8 mouse cellular contexts compared by ENCODE assay signal in genomic region chr12:65072911-65073610, GRCm38 (mm10). TPM values are rescaled to one million over a fixed set of nuclear protein-coding genes. Genes with fewer than 3 reads are reported as not detected.
DNase-seq lines count a peak whose midpoint lies in the region; ATAC-seq and TF ChIP-seq lines count a peak whose summit lies in the region.

No protein-coding gene starts in this region.

- no peaks in the 10 kb centered on the region for H3K27me3 ChIP-seq in hindbrain, embryonic 15.5 days
- H3K27me3 ChIP-seq in midbrain, postnatal 0 days (ENCODE audit: insufficient read depth, low read length) = no peaks in the 10 kb centered on the region

- peak overlapping the region; percentile 88 for H3K4me2 ChIP-seq in hindbrain, embryonic 15.5 days
- peak overlapping the region; percentile 83 for H3K4me2 ChIP-seq in midbrain, postnatal 0 days (ENCODE audit: low read depth, low read length, poor library complexity, severe bottlenecking)

- peak overlapping the region; percentile 78 for H3K4me3 ChIP-seq in layer of hippocampus, adult 2 months
- H3K4me3 ChIP-seq in hindbrain, embryonic 15.5 days = peak overlapping the region; percentile 92
- peak overlapping the region; percentile 68 for H3K4me3 ChIP-seq in midbrain, postnatal 0 days (ENCODE audit: low read depth, low read length)

- peak overlapping the region; percentile 99 for H3K27ac ChIP-seq in layer of hippocampus, adult 2 months
- H3K27ac ChIP-seq in hindbrain, embryonic 15.5 days (replicated peaks) = peak overlapping the region; percentile 98
- H3K27ac ChIP-seq in midbrain, postnatal 0 days (ENCODE audit: low read depth, low read length) = peak overlapping the region; percentile 90

- WGBS in hindbrain, embryonic 15.5 days = 4% methylated on average over 21 of the region's 21 CpGs
- WGBS in midbrain, postnatal 0 days = 2% methylated on average over 21 of the region's 21 CpGs

- peaks cover 34% of the 10 kb centered on the region for H3K4me1 ChIP-seq in hindbrain, embryonic 15.5 days (replicated peaks)
- H3K4me1 ChIP-seq in midbrain, postnatal 0 days (ENCODE audit: insufficient read depth, low read length) = peaks cover 12% of the 10 kb centered on the region

- no peaks in the 10 kb centered on the region for H3K9me3 ChIP-seq in hindbrain, embryonic 15.5 days
- H3K9me3 ChIP-seq in midbrain, postnatal 0 days (ENCODE audit: low read length) = no peaks in the 10 kb centered on the region

- ATAC-seq in activated CD4-positive, CD25-positive, alpha-beta regulatory T cell, adult 4 months = peak; percentile 3
- peak; percentile 55 for ATAC-seq in hindbrain, embryonic 15.5 days (ENCODE audit: low FRiP score, low read depth)
- peak; percentile 71 for ATAC-seq in midbrain, postnatal 0 days (ENCODE audit: low FRiP score)

- H3K9ac ChIP-seq in hindbrain, embryonic 15.5 days = peak overlapping the region; percentile 90
- H3K9ac ChIP-seq in midbrain, postnatal 0 days (replicated peaks; ENCODE audit: low read length, poor library complexity, severe bottlenecking) = peak overlapping the region; percentile 86

- no peak for DNase-seq in layer of hippocampus, adult 2 months (ENCODE audit: low spot score in 2 of 2)
- no peak for DNase-seq in layer of hippocampus, adult 18-20 months (ENCODE audit: low spot score in 2 of 2)
- DNase-seq in midbrain, postnatal 0 days (ENCODE audit: low spot score) = peak; percentile 1
- DNase-seq in layer of hippocampus, adult 11-12 months (ENCODE audit: low spot score) = no peak
- no peak for DNase-seq in adrenal gland, adult (ENCODE audit: inconsistent age in 2 of 2, low spot score in 1 of 2)
- no peak for DNase-seq in kidney, adult 18-20 months

- peaks cover 11% of the 10 kb centered on the region for H3K36me3 ChIP-seq in hindbrain, embryonic 15.5 days
- no peaks in the 10 kb centered on the region for H3K36me3 ChIP-seq in midbrain, postnatal 0 days (ENCODE audit: insufficient read depth, low read length)

- no peak for TF ChIP-seq CTCF in layer of hippocampus, adult 2 months (conservative IDR thresholded peaks at IDR 0.05)
- TF ChIP-seq CTCF in midbrain, postnatal 0 days (IDR thresholded peaks at IDR 0.05) = no peak

RNA-seq across cellular contexts. Expression of gene Fkbp3, which starts 0.7 kb away (rescaled TPM):
- total RNA-seq in layer of hippocampus, adult 2 months (2021) = 100 to 1,000 TPM; 150 to 156 TPM
- total RNA-seq in layer of hippocampus, adult 18-20 months (2021) = 100 to 1,000 TPM; 140 to 149 TPM
- 100 to 1,000 TPM; 259 to 332 TPM for polyA plus RNA-seq in activated CD4-positive, CD25-positive, alpha-beta regulatory T cell, adult 4 months (2017; shearing (Covaris generic))
- 397 and 473 TPM in 2 replicates for polyA plus RNA-seq in hindbrain, embryonic 15.5 days (2015; fragmentation: Nextera tagmentation; extraction: Ambion mirVana)
- total RNA-seq in midbrain, postnatal 0 days (2014; rRNA removed) = 164 and 285 TPM in 2 replicates
- polyA plus RNA-seq in midbrain, postnatal 0 days (2015; fragmentation: Nextera tagmentation; extraction: Ambion mirVana) = 443 and 445 TPM in 2 replicates

RNA-seq across cellular contexts. Expression of gene Fancm, which starts 2.3 kb away (rescaled TPM):
- 10 to 100 TPM; 13.5 to 14.1 TPM for total RNA-seq in layer of hippocampus, adult 2 months (2021)
- total RNA-seq in layer of hippocampus, adult 18-20 months (2021) = 10 to 100 TPM; 11.0 TPM
- polyA plus RNA-seq in activated CD4-positive, CD25-positive, alpha-beta regulatory T cell, adult 4 months (2017; shearing (Covaris generic)) = 1 to 10 TPM; 3.5 to 7.4 TPM
- polyA plus RNA-seq in hindbrain, embryonic 15.5 days (2015; fragmentation: Nextera tagmentation; extraction: Ambion mirVana) = 6.3 and 7.2 TPM in 2 replicates
- 20.5 and 29.5 TPM in 2 replicates for total RNA-seq in midbrain, postnatal 0 days (2014; rRNA removed)
- polyA plus RNA-seq in midbrain, postnatal 0 days (2015; fragmentation: Nextera tagmentation; extraction: Ambion mirVana) = 6.5 and 7.9 TPM in 2 replicates

RNA-seq across cellular contexts. Expression of gene Prpf39, which starts 36.9 kb away (rescaled TPM):
- 10 to 100 TPM; 43.4 to 48.7 TPM for total RNA-seq in layer of hippocampus, adult 2 months (2021)
- total RNA-seq in layer of hippocampus, adult 18-20 months (2021) = 10 to 100 TPM; 39.5 to 39.6 TPM
- polyA plus RNA-seq in activated CD4-positive, CD25-positive, alpha-beta regulatory T cell, adult 4 months (2017; shearing (Covaris generic)) = 10 to 100 TPM; 77.3 to 77.5 TPM
- polyA plus RNA-seq in hindbrain, embryonic 15.5 days (2015; fragmentation: Nextera tagmentation; extraction: Ambion mirVana) = 41.2 and 45.3 TPM in 2 replicates
- 38.3 and 52.2 TPM in 2 replicates for total RNA-seq in midbrain, postnatal 0 days (2014; rRNA removed)
- 32.6 and 40.7 TPM in 2 replicates for polyA plus RNA-seq in midbrain, postnatal 0 days (2015; fragmentation: Nextera tagmentation; extraction: Ambion mirVana)

Comparison
In these comparisons a context has a peak if more than half of its experiments do, and no peak if none do; other contexts are left out.
1. ATAC-seq: peak in every context shown above with its lines; median percentile 71 in midbrain, postnatal 0 days; 55 in hindbrain, embryonic 15.5 days; 3 in activated CD4-positive, CD25-positive, alpha-beta regulatory T cell, adult 4 months.